Mouse (Mus musculus) CH12.LX (cell line): ENCODE results near the gene Farp1. TPM values are rescaled to one million over a fixed set of nuclear protein-coding genes. Genes with fewer than 3 reads are reported as not detected.

Experiments
- DNase-seq: peaks from one replicate; pipeline ENCODE4 v3.0.0-alpha.2; 2013; ENCODE audit errors: extremely low read depth
- H3K27ac ChIP-seq: 2 replicates; pipeline ENCODE4 v1.5.1; 2012; ENCODE audit warnings: low read depth, mild to moderate bottlenecking, control low read depth, moderate library complexity; ENCODE audit not compliant: insufficient read depth
- H3K27me3 ChIP-seq: replicated peaks from 2 replicates; pipeline ENCODE3; 2012; ENCODE audit warnings: inconsistent platforms
- H3K36me3 ChIP-seq, 2 experiments: replicated peaks in 1 of 2; 2 replicates each; pipeline versions ENCODE3 to v1.6.1; 2012; ENCODE audit warnings: inconsistent platforms in 1 of 2, low read length in 1 of 2, mild to moderate bottlenecking in 1 of 2, mixed read lengths in 1 of 2, moderate library complexity in 1 of 2; ENCODE audit not compliant: control insufficient read depth in 1 of 2, insufficient read depth in 1 of 2
- H3K4me1 ChIP-seq, 2 experiments: 2 replicates each; pipeline ENCODE4 v1.6.1; 2012; ENCODE audit warnings: inconsistent platforms in 1 of 2, moderate library complexity in 1 of 2; ENCODE audit not compliant: insufficient read depth in 2 of 2, control insufficient read depth in 1 of 2
- H3K4me2 ChIP-seq: 2 replicates; pipeline ENCODE4 v1.6.1; 2012; ENCODE audit warnings: low read depth, mild to moderate bottlenecking, control low read depth; ENCODE audit not compliant: poor library complexity, insufficient read depth, severe bottlenecking
- H3K4me3 ChIP-seq, 3 experiments: fragments of 150-350 bp in 1 of 3; sonication (generic) in 1 of 3; replicated peaks in 1 of 3; 2 replicates each; pipeline versions ENCODE3 to v1.5.1; 2011 to 2012; ENCODE audit warnings: low read depth in 2 of 3, low read length in 2 of 3, mild to moderate bottlenecking in 2 of 3, moderate library complexity in 2 of 3, control low read depth in 1 of 3, improper control_type of control experiment in 1 of 3, inconsistent platforms in 1 of 3, mixed read lengths in 1 of 3; ENCODE audit not compliant: poor library complexity in 1 of 3
- H3K79me2 ChIP-seq: replicated peaks from 2 replicates; pipeline ENCODE4 v1.6.1; 2012; ENCODE audit warnings: mild to moderate bottlenecking, moderate library complexity; ENCODE audit not compliant: control insufficient read depth, poor library complexity, insufficient read depth, severe bottlenecking; ENCODE audit errors: extremely low read depth
- H3K9ac ChIP-seq: 2 replicates; pipeline ENCODE4 v1.6.1; 2012; ENCODE audit warnings: low read depth, mild to moderate bottlenecking, control low read depth, moderate library complexity; ENCODE audit not compliant: insufficient read depth
- H3K9me3 ChIP-seq: replicated peaks from 2 replicates; pipeline ENCODE3; 2012; ENCODE audit warnings: low read length, inconsistent platforms, mixed read lengths
- BHLHE40 ChIP-seq: IDR thresholded peaks from 2 replicates; pipeline ENCODE4 v1.6.1; 2011; ENCODE audit warnings: mild to moderate bottlenecking, low read depth, low read length, improper control_type of control experiment
- CHD2 ChIP-seq: IDR thresholded peaks from 2 replicates; pipeline ENCODE4 v1.6.1; 2011; ENCODE audit warnings: low read length, improper control_type of control experiment
- E2F4 ChIP-seq: IDR thresholded peaks from 2 replicates; pipeline ENCODE4 v1.6.1; 2011; ENCODE audit warnings: low read depth, low read length, improper control_type of control experiment; ENCODE audit not compliant: insufficient replicate concordance
- ELF1 ChIP-seq: IDR thresholded peaks from 2 replicates; pipeline ENCODE4 v1.6.1; 2014; ENCODE audit warnings: low read depth, mild to moderate bottlenecking, inconsistent platforms, low read length, improper control_type of control experiment
- EP300 ChIP-seq: IDR thresholded peaks from 2 replicates; pipeline ENCODE4 v1.6.1; 2011; ENCODE audit warnings: low read length, improper control_type of control experiment
- GABPA ChIP-seq: IDR thresholded peaks from 2 replicates; pipeline ENCODE4 v1.6.1; 2012; ENCODE audit warnings: low read depth, low read length, improper control_type of control experiment, inconsistent platforms; ENCODE audit not compliant: insufficient replicate concordance
- IRF4 ChIP-seq: IDR thresholded peaks from 2 replicates; pipeline ENCODE4 v1.6.1; 2014; ENCODE audit warnings: low read depth, mild to moderate bottlenecking, inconsistent platforms, low read length, improper control_type of control experiment
- JUN ChIP-seq: IDR thresholded peaks from 2 replicates; pipeline ENCODE4 v1.6.1; 2011; ENCODE audit warnings: low read depth, mild to moderate bottlenecking, low read length, improper control_type of control experiment, moderate library complexity; ENCODE audit not compliant: insufficient read depth
- KAT2A ChIP-seq: IDR thresholded peaks from 2 replicates; pipeline ENCODE4 v1.6.1; 2012; ENCODE audit warnings: low read length, improper control_type of control experiment, inconsistent platforms; ENCODE audit not compliant: insufficient replicate concordance
- MAX ChIP-seq: IDR thresholded peaks from 2 replicates; pipeline ENCODE4 v1.6.1; 2011; ENCODE audit warnings: low read length, improper control_type of control experiment
- MEF2A ChIP-seq: IDR thresholded peaks from 2 replicates; pipeline ENCODE4 v1.6.1; 2014; ENCODE audit warnings: low read depth, mild to moderate bottlenecking, inconsistent platforms, low read length, improper control_type of control experiment, borderline replicate concordance
- MXI1 ChIP-seq: IDR thresholded peaks from 2 replicates; pipeline ENCODE4 v1.6.1; 2011; ENCODE audit warnings: mild to moderate bottlenecking, low read depth, low read length, improper control_type of control experiment
- MYC ChIP-seq: IDR thresholded peaks from 2 replicates; pipeline ENCODE4 v1.6.1; 2011; ENCODE audit warnings: low read depth, mild to moderate bottlenecking, improper control_type of control experiment, low read length
- NELFE ChIP-seq: IDR thresholded peaks from 2 replicates; pipeline ENCODE4 v1.6.1; 2011; ENCODE audit warnings: low read depth, low read length, improper control_type of control experiment
- NRF1 ChIP-seq: IDR thresholded peaks from 2 replicates; pipeline ENCODE4 v1.6.1; 2014; ENCODE audit warnings: low read depth, mild to moderate bottlenecking, inconsistent platforms, low read length, improper control_type of control experiment, moderate library complexity
- PAX5 ChIP-seq: IDR thresholded peaks from 2 replicates; pipeline ENCODE4 v1.6.1; 2012; ENCODE audit warnings: low read length, inconsistent platforms, mixed read lengths
- TCF12 ChIP-seq: IDR thresholded peaks from 2 replicates; pipeline ENCODE4 v1.6.1; 2014; ENCODE audit warnings: low read depth, mild to moderate bottlenecking, inconsistent platforms, low read length, improper control_type of control experiment
- UBTF ChIP-seq: IDR thresholded peaks from 2 replicates; pipeline ENCODE4 v1.6.1; 2012; ENCODE audit warnings: low read depth, mild to moderate bottlenecking, inconsistent platforms, low read length, improper control_type of control experiment, moderate library complexity
- USF1 ChIP-seq: IDR thresholded peaks from 2 replicates; pipeline ENCODE4 v1.6.1; 2014; ENCODE audit warnings: low read depth, mild to moderate bottlenecking, inconsistent platforms, low read length, improper control_type of control experiment
- ZMIZ1 ChIP-seq: IDR thresholded peaks from 2 replicates; pipeline ENCODE4 v1.6.1; 2012; ENCODE audit warnings: low read depth, mild to moderate bottlenecking, inconsistent platforms, low read length, improper control_type of control experiment
- ZNF384 ChIP-seq: IDR thresholded peaks from 2 replicates; pipeline ENCODE4 v1.6.1; 2012; ENCODE audit warnings: low read depth, low read length, improper control_type of control experiment, inconsistent platforms
- dilution Hi-C: fragments of 300-500 bp; cut with MboI; formaldehyde crosslinking; loops from 2 replicates; pipeline ENCODE4 v1.14.3; 2020; ENCODE audit warnings: low sequenced_read_pairs; ENCODE audit not compliant: extremely low pct_unique_long_range_greater_than_20kb, extremely low pct_ligation_motif_present
- in situ Hi-C: fragments of 300-500 bp; cut with MboI; formaldehyde crosslinking; loops from 3 replicates; pipeline ENCODE4 v1.14.3; 2019; ENCODE audit warnings: low sequenced_read_pairs, low pct_ligation_motif_present, low pct_unique_long_range_greater_than_20kb, mixed read lengths
- polyA plus RNA-seq: library from polyadenylated mRNA; unstranded; fragments of >175 nt; gene quantifications from 2 replicates; pipeline ENCODE4 v1.2.1, GENCODE M21; 2012; ENCODE audit warnings: low read depth; ENCODE audit not compliant: insufficient read length
- total RNA-seq, 2 experiments: library from RNA; depleted of rRNA; stranded (reverse); fragments of 300-350 nt in 1 of 2; fragments of >200 nt in 1 of 2; gene quantifications; 2 replicates each; pipeline ENCODE4 v1.2.3; 2012 to 2014

The Farp1 gene
- total and polyA plus RNA-seq, 3 experiments, result 2.4 to 10.3 (median 2.5) TPM

- H3K27ac ChIP-seq, result no peak overlapping the region
- no peak for DNase-seq
- in situ Hi-C loops (no loop called here), dilution Hi-C loops (no loop called here)
- H3K4me2 ChIP-seq, result no peak overlapping the region
- H3K27me3 ChIP-seq, result no peaks in the 10 kb centered on the region
- no peaks in the 10 kb centered on the region for H3K79me2 ChIP-seq
- peaks cover 0 to 3% of the 10 kb centered on the region in 2 experiments for H3K36me3 ChIP-seq
- TF ChIP-seq MYC (no peak), UBTF (no peak), E2F4 (no peak), KAT2A (no peak), EP300 (no peak), MAX (no peak)
- peaks cover 10% of the 10 kb centered on the region for H3K9me3 ChIP-seq
- no peak overlapping the region for H3K4me3 ChIP-seq
- H3K4me1 ChIP-seq, result peaks cover 11 to 33% of the 10 kb centered on the region in 2 experiments
- H3K9ac ChIP-seq, result no peak overlapping the region
Observed at GRCm38 (mm10) chr14:121200353-121200752, 165.4 kb downstream of the Farp1 start.

- peaks cover 11 to 33% of the 10 kb centered on the region in 2 experiments for H3K4me1 ChIP-seq
- no peaks in the 10 kb centered on the region for H3K79me2 ChIP-seq
- H3K4me2 ChIP-seq, result no peak overlapping the region
- dilution Hi-C loops, result no loop called here
- H3K27ac ChIP-seq, result no peak overlapping the region
- no peak overlapping the region for H3K9ac ChIP-seq
- TF ChIP-seq E2F4 (no peak), NELFE (no peak), ZNF384 (no peak), USF1 (no peak), PAX5 (no peak), JUN (no peak), GABPA (no peak), MEF2A (no peak), NRF1 (no peak), MXI1 (no peak), TCF12 (no peak), BHLHE40 (no peak), ZMIZ1 (no peak), EP300 (no peak), IRF4 (no peak), CHD2 (no peak), ELF1 (no peak)
- TF ChIP-seq, all 38 proteins: peak for 0
- H3K36me3 ChIP-seq, result peaks cover 0 to 3% of the 10 kb centered on the region in 2 experiments
- H3K4me3 ChIP-seq, result no peak overlapping the region
- no peak for DNase-seq
- in situ Hi-C loops, result no loop called here
- peaks cover 5% of the 10 kb centered on the region for H3K9me3 ChIP-seq
- H3K27me3 ChIP-seq, result no peaks in the 10 kb centered on the region
Observed at GRCm38 (mm10) chr14:121201178-121201577, 166.2 kb downstream of the Farp1 start.
